Mouse (Mus musculus): ENCODE data around the gene Sept1. TPM values are rescaled to one million over a fixed set of nuclear protein-coding genes. Genes with fewer than 3 reads are reported as not detected.

Sept1 gene
- total RNA-seq, 1 experiment: 85.8 TPM

GRCm38 (mm10) chr7:127231826-127232621, 906 bp downstream of the Sept1 start:
- no peaks in the 10 kb centered on the region for H3K9me3 ChIP-seq (ENCODE audit: control insufficient read depth, insufficient read depth, low read depth, low read length)
- TF ChIP-seq ZNF384 (IDR thresholded peaks at IDR 0.05; ENCODE audit: low read depth, low read length): 0 out of 2 replicates have a peak, but pooled peaks have one; percentile 27
- TF ChIP-seq ZC3H11A (IDR thresholded peaks at IDR 0.05; ENCODE audit: borderline replicate concordance, low read depth, low read length): no peak
- no peak for TF ChIP-seq HCFC1 (IDR thresholded peaks at IDR 0.05; ENCODE audit: borderline replicate concordance, insufficient read depth, low read length)
- no peak for TF ChIP-seq MAFK (IDR thresholded peaks at IDR 0.05; ENCODE audit: insufficient read depth, low read depth, low read length)
- TF ChIP-seq CHD2 (IDR thresholded peaks at IDR 0.05; ENCODE audit: low read depth, low read length): no peak
- no peak for DNase-seq (ENCODE audit: low read depth, low spot score)
- peak overlapping the region; percentile 85 for H3K9ac ChIP-seq (ENCODE audit: insufficient read depth, low read depth, low read length, poor library complexity, severe bottlenecking)
- H3K36me3 ChIP-seq (ENCODE audit: control insufficient read depth, insufficient read depth, low read length, poor library complexity, severe bottlenecking): peaks cover 32% of the 10 kb centered on the region
- H3K4me1 ChIP-seq (ENCODE audit: control insufficient read depth in 2 of 2, insufficient read depth in 2 of 2, low read length in 2 of 2, poor library complexity in 1 of 2): peaks cover 3 to 13% of the 10 kb centered on the region in 2 experiments; a peak in 2 of 4 replicates
- peak overlapping the region; percentile 81 to 83 for H3K4me3 ChIP-seq (ENCODE audit: insufficient read depth in 1 of 2, low read depth in 1 of 2, low read length in 2 of 2, poor library complexity in 1 of 2, severe bottlenecking in 1 of 2)
- H3K27ac ChIP-seq (ENCODE audit: insufficient read depth, low read depth, low read length, poor library complexity, severe bottlenecking): peak overlapping the region; percentile 94
- in situ Hi-C loops (cut with MboI; ENCODE audit: low sequenced_read_pairs in 2 of 2, unreplicated experiment in 2 of 2): no loop called here

- no peak for TF ChIP-seq HCFC1 (IDR thresholded peaks at IDR 0.05; ENCODE audit: borderline replicate concordance, insufficient read depth, low read length)
- H3K9me3 ChIP-seq (ENCODE audit: control insufficient read depth, insufficient read depth, low read depth, low read length): no peaks in the 10 kb centered on the region
- H3K4me3 ChIP-seq (ENCODE audit: insufficient read depth in 1 of 2, low read depth in 1 of 2, low read length in 2 of 2, poor library complexity in 1 of 2, severe bottlenecking in 1 of 2): peak overlapping the region; percentile 81 to 83
- DNase-seq (ENCODE audit: low read depth, low spot score): no peak
- peak overlapping the region; percentile 85; the same call in 1 of the 2 replicates for H3K9ac ChIP-seq (ENCODE audit: insufficient read depth, low read depth, low read length, poor library complexity, severe bottlenecking)
- in situ Hi-C loops (cut with MboI; ENCODE audit: low sequenced_read_pairs in 2 of 2, unreplicated experiment in 2 of 2): no loop called here
- peaks cover 25% of the 10 kb centered on the region for H3K36me3 ChIP-seq (ENCODE audit: control insufficient read depth, insufficient read depth, low read length, poor library complexity, severe bottlenecking)
- H3K27ac ChIP-seq (ENCODE audit: insufficient read depth, low read depth, low read length, poor library complexity, severe bottlenecking): peak overlapping the region; percentile 94; the same call in 1 of the 2 replicates
- peaks cover 3 to 13% of the 10 kb centered on the region in 2 experiments; a peak in 2 of 4 replicates for H3K4me1 ChIP-seq (ENCODE audit: control insufficient read depth in 2 of 2, insufficient read depth in 2 of 2, low read length in 2 of 2, poor library complexity in 1 of 2)
These were observed 1.6 kb downstream of the Sept1 start for GRCm38 (mm10) chr7:127231376-127231775.

GRCm38 (mm10) chr7:127228615-127229303, 4.2 kb downstream of the Sept1 start:
- TF ChIP-seq MAFK (IDR thresholded peaks at IDR 0.05; ENCODE audit: insufficient read depth, low read depth, low read length) (no peak), ZC3H11A (IDR thresholded peaks at IDR 0.05; ENCODE audit: borderline replicate concordance, low read depth, low read length) (no peak), HCFC1 (IDR thresholded peaks at IDR 0.05; ENCODE audit: borderline replicate concordance, insufficient read depth, low read length) (no peak)
- Histone ChIP-seq H3K9me3 (ENCODE audit: control insufficient read depth, insufficient read depth, low read depth, low read length) (no peaks in the 10 kb centered on the region), H3K4me3 (ENCODE audit: insufficient read depth in 1 of 2, low read depth in 1 of 2, low read length in 2 of 2, poor library complexity in 1 of 2, severe bottlenecking in 1 of 2) (no peak overlapping the region), H3K9ac (ENCODE audit: insufficient read depth, low read depth, low read length, poor library complexity, severe bottlenecking) (peak overlapping the region; percentile 66; the same call in 1 of the 2 replicates), H3K4me1 (ENCODE audit: control insufficient read depth in 2 of 2, insufficient read depth in 2 of 2, low read length in 2 of 2, poor library complexity in 1 of 2) (peaks cover 3 to 17% of the 10 kb centered on the region in 2 experiments; a peak in 2 of 4 replicates), H3K36me3 (ENCODE audit: control insufficient read depth, insufficient read depth, low read length, poor library complexity, severe bottlenecking) (peaks cover 8% of the 10 kb centered on the region), H3K27ac (ENCODE audit: insufficient read depth, low read depth, low read length, poor library complexity, severe bottlenecking) (peak overlapping the region; percentile 65; the same call in 1 of the 2 replicates)
- peak; percentile 96 for DNase-seq (ENCODE audit: low read depth, low spot score)
- in situ Hi-C loops (cut with MboI; ENCODE audit: low sequenced_read_pairs in 2 of 2, unreplicated experiment in 2 of 2): no loop called here

GRCm38 (mm10) chr7:127225147-127225995, 7.6 kb downstream of the Sept1 start:
- in situ Hi-C loops (cut with MboI; ENCODE audit: low sequenced_read_pairs in 2 of 2, unreplicated experiment in 2 of 2): no loop called here
- 0 out of 2 replicates have a peak overlapping the region, but pooled peaks have one; percentile 3 for H3K9ac ChIP-seq (ENCODE audit: insufficient read depth, low read depth, low read length, poor library complexity, severe bottlenecking)
- H3K4me3 ChIP-seq (ENCODE audit: insufficient read depth in 1 of 2, low read depth in 1 of 2, low read length in 2 of 2, poor library complexity in 1 of 2, severe bottlenecking in 1 of 2): no peak overlapping the region

More at GRCm38 (mm10) chr7:127225147-127225995, 7.6 kb downstream of the Sept1 start:
- no peak for DNase-seq (ENCODE audit: low read depth, low spot score)
- Histone ChIP-seq H3K27ac (ENCODE audit: insufficient read depth, low read depth, low read length, poor library complexity, severe bottlenecking) (peak overlapping the region; percentile 81), H3K9me3 (ENCODE audit: control insufficient read depth, insufficient read depth, low read depth, low read length) (no peaks in the 10 kb centered on the region), H3K36me3 (ENCODE audit: control insufficient read depth, insufficient read depth, low read length, poor library complexity, severe bottlenecking) (peaks cover 2% of the 10 kb centered on the region; the same call in 1 of the 2 replicates), H3K4me1 (ENCODE audit: control insufficient read depth in 2 of 2, insufficient read depth in 2 of 2, low read length in 2 of 2, poor library complexity in 1 of 2) (peaks cover 7 to 15% of the 10 kb centered on the region in 2 experiments; a peak in 3 of 4 replicates)
- no peak for TF ChIP-seq ZC3H11A (IDR thresholded peaks at IDR 0.05; ENCODE audit: borderline replicate concordance, low read depth, low read length)
